Mouse (Mus musculus) 3T3-L1 (cell line): ENCODE measurements around the gene Gtf3a.
"Not testable (repeated sequence)": the region's sequence is repeated elsewhere in the genome, so short reads cannot be mapped to it uniquely, and the experiment has no call there.

ENCODE experiments used
- DNase-seq: peaks from one replicate; pipeline ENCODE4 v3.0.0-alpha.2; 2015; ENCODE audit warnings: low read depth, low spot score

The Gtf3a gene

GRCm38 (mm10) chr5:146948508-146949088, at the start of gene Gtf3a:
Gtf3a (plus strand) TSS chr5:146948657.
- DNase-seq: peak; percentile 82

GRCm38 (mm10) chr5:146900331-146900730, 48.1 kb upstream of the Gtf3a start:
- DNase-seq: peak; percentile 24

GRCm38 (mm10) chr5:146901501-146901900, 47.0 kb upstream of the Gtf3a start:
- peak; percentile 54 for DNase-seq

GRCm38 (mm10) chr5:146904404-146904803, 44.1 kb upstream of the Gtf3a start:
- DNase-seq: peak; percentile 95

- peak; percentile 91 for DNase-seq
Measured at GRCm38 (mm10) chr5:146905486-146906172, 42.8 kb upstream of the Gtf3a start.

- DNase-seq: no peak
Measured at GRCm38 (mm10) chr5:146907533-146907932, 40.9 kb upstream of the Gtf3a start.

- no peak for DNase-seq
Measured at GRCm38 (mm10) chr5:146908629-146909028, 39.8 kb upstream of the Gtf3a start.

GRCm38 (mm10) chr5:146912206-146912605, 36.3 kb upstream of the Gtf3a start:
- no peak for DNase-seq

- no peak for DNase-seq
Measured at GRCm38 (mm10) chr5:146913355-146913754, 35.1 kb upstream of the Gtf3a start.

- DNase-seq: peak; percentile 83
Measured at GRCm38 (mm10) chr5:146914088-146914766, 34.2 kb upstream of the Gtf3a start.

- DNase-seq: peak; percentile 36
Measured at GRCm38 (mm10) chr5:146916273-146916672, 32.2 kb upstream of the Gtf3a start.

GRCm38 (mm10) chr5:146916806-146917205, 31.7 kb upstream of the Gtf3a start:
- no peak for DNase-seq

- not testable (repeated sequence) for DNase-seq
Measured at GRCm38 (mm10) chr5:146917357-146917756, 31.1 kb upstream of the Gtf3a start.

GRCm38 (mm10) chr5:146919874-146920273, 28.6 kb upstream of the Gtf3a start:
- no peak for DNase-seq

- DNase-seq: no peak
Measured at GRCm38 (mm10) chr5:146920314-146921161, 27.9 kb upstream of the Gtf3a start.

- DNase-seq: no peak
Measured at GRCm38 (mm10) chr5:146921224-146921623, 27.2 kb upstream of the Gtf3a start.

- DNase-seq: no peak
Measured at GRCm38 (mm10) chr5:146923547-146923946, 24.9 kb upstream of the Gtf3a start.

- no peak for DNase-seq
Measured at GRCm38 (mm10) chr5:146926673-146927072, 21.8 kb upstream of the Gtf3a start.

GRCm38 (mm10) chr5:146931422-146931821, 17.0 kb upstream of the Gtf3a start:
- DNase-seq: no peak

GRCm38 (mm10) chr5:146931904-146932553, 16.4 kb upstream of the Gtf3a start:
- no peak for DNase-seq

- no peak for DNase-seq
Measured at GRCm38 (mm10) chr5:146933466-146933865, 15.0 kb upstream of the Gtf3a start.
